Mouse (Mus musculus): ENCODE measurements at regions not wholly inside any gene's neighbourhood (a gene's known extent, or its start where the extent isn't known, plus 50 kb on each side); places are given as distances from the start of the nearest gene placed in this dataset.
A peak's percentile ranks its signal among the peaks of the same experiment; 100 is the strongest.

- DNase-seq = no peak
These were observed 144.8 kb downstream of the Mdfic start for GRCm38 (mm10) chr6:15865271-15865670.

- no peak for DNase-seq
These were observed 161.9 kb downstream of the Mdfic start for GRCm38 (mm10) chr6:15882288-15882903.

GRCm38 (mm10) chr6:15893066-15893465, 172.6 kb downstream of the Mdfic start:
- DNase-seq = no peak

GRCm38 (mm10) chr6:15900495-15900894, 180.0 kb downstream of the Mdfic start:
- DNase-seq = no peak

GRCm38 (mm10) chr6:15902665-15903274, 182.3 kb downstream of the Mdfic start:
- DNase-seq = no peak

- DNase-seq = no peak
These were observed 190.1 kb downstream of the Mdfic start for GRCm38 (mm10) chr6:15910420-15911167.

- DNase-seq = peak; percentile 79
These were observed 209.2 kb downstream of the Mdfic start for GRCm38 (mm10) chr6:15929650-15930049.

GRCm38 (mm10) chr6:15950251-15950650, 229.8 kb downstream of the Mdfic start:
- no peak for DNase-seq

GRCm38 (mm10) chr6:15987334-15987733, 266.9 kb downstream of the Mdfic start:
- no peak for DNase-seq

Data from heart, adult 11 months (tissue).